Mouse (Mus musculus) left cerebral cortex, adult 18-20 months (tissue): ENCODE measurements around the gene Zfp811. TPM values are rescaled to one million over a fixed set of nuclear protein-coding genes. Genes with fewer than 3 reads are reported as not detected.

Source experiments
- DNase-seq, 2 experiments: peaks; one replicate each; pipeline ENCODE4 v3.0.0; 2021 to 2022; ENCODE audit warnings: low spot score in 2 of 2, mixed read lengths in 1 of 2
- total RNA-seq, 2 experiments: library from RNA; stranded (reverse); gene quantifications; 2 replicates each; pipeline ENCODE4 v1.2.3; 2021

Zfp811 gene
- total RNA-seq, 2 experiments from 2014 or later: 4.3 to 5.9 TPM

- DNase-seq: no peak
Measured at GRCm38 (mm10) chr17:32757331-32757730, 52.4 kb downstream of the Zfp811 start.

- no peak for DNase-seq
Measured at GRCm38 (mm10) chr17:32753634-32754033, 56.1 kb downstream of the Zfp811 start.

DNA sequence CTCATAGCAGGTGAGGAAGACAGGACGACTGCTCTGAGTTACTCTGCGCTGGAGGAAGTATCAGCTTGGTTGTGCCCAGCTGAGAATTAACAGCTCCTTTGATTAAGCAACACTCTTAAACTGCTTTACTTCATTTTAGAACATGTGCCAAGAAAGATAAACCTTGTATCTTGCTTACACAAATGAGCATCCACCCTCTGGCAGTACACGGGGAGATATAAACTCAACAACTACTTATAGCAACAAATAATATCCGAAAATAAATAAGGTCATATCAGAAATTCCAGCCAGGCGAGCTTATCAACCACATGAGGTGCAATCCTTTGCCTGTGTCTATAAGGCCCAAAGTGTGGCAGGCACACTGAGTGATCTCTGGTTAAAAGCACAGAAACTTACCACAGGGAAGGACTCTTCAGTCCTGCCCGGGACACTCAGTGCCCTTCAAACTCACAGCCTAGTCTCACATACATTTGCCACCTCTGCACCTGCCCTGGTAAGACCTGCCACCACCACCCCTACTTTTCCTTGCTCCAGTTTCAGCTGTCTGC lies 56.8 kb downstream of the Zfp811 start:
- no peak for DNase-seq

GRCm38 (mm10) chr17:32750611-32751010 lies 59.1 kb downstream of the Zfp811 start:
- DNase-seq: no peak

Other genes with a start within 250 kb of the Zfp811 start
- gene Cyp4f37, start 188.6 kb downstream of the Zfp811 start, total RNA-seq: not detected
- not detected for gene Cyp4f40, start 151.0 kb downstream of the Zfp811 start, total RNA-seq
- 10 to 100 TPM; 16.4 to 21.2 TPM for gene Cyp4f15, start 124.3 kb downstream of the Zfp811 start, total RNA-seq
- gene Zfp871, start 21.6 kb downstream of the Zfp811 start, total RNA-seq: 10 to 100 TPM; 77.4 to 81.3 TPM
- gene Zfp799, start 20.3 kb upstream of the Zfp811 start, total RNA-seq: 10 to 100 TPM; 23.1 to 24.0 TPM
- 10 to 100 TPM; 10.8 to 12.7 TPM for gene Zfp870, start 81.7 kb upstream of the Zfp811 start, total RNA-seq
- gene Cyp4f14, start 107.4 kb upstream of the Zfp811 start, total RNA-seq: 1 to 10 TPM; 5.2 to 5.5 TPM
- gene Cyp4f13, start 137.5 kb upstream of the Zfp811 start, total RNA-seq: 10 to 100 TPM; 18.9 to 21.6 TPM
- 1 to 10 TPM; 4.2 to 5.0 TPM for gene Zfp472, start 155.9 kb upstream of the Zfp811 start, total RNA-seq
- 10 to 100 TPM; 15.2 to 17.0 TPM for gene Zfp952, start 183.2 kb upstream of the Zfp811 start, total RNA-seq
- gene Zfp763, start 223.5 kb upstream of the Zfp811 start, total RNA-seq: 10 to 100 TPM; 17.0 to 21.5 TPM